Mouse (Mus musculus) brain, embryonic 18.5 days (tissue): ENCODE results near the gene Mpped1.

Experiments used
- DNase-seq: peaks from one replicate; pipeline ENCODE4 v3.0.0-alpha.2; 2012; ENCODE audit warnings: low read depth, low spot score

Gene Mpped1

GRCm38 (mm10) chr15:83789046-83789445, 9.8 kb downstream of the Mpped1 start:
- no peak for DNase-seq

GRCm38 (mm10) chr15:83796924-83797323, 17.7 kb downstream of the Mpped1 start:
- DNase-seq = no peak

- DNase-seq = no peak
Measured at GRCm38 (mm10) chr15:83798964-83799363, 19.7 kb downstream of the Mpped1 start.

GRCm38 (mm10) chr15:83801011-83801410, 21.7 kb downstream of the Mpped1 start:
- DNase-seq = no peak

- no peak for DNase-seq
Measured at GRCm38 (mm10) chr15:83814106-83814505, 34.8 kb downstream of the Mpped1 start.

GRCm38 (mm10) chr15:83828011-83828410, 48.7 kb downstream of the Mpped1 start:
- no peak for DNase-seq

- DNase-seq = peak; percentile 58
Measured at GRCm38 (mm10) chr15:83829226-83829625, 50.0 kb downstream of the Mpped1 start.

GRCm38 (mm10) chr15:83832265-83832664, 53.0 kb downstream of the Mpped1 start:
- no peak for DNase-seq

- no peak for DNase-seq
Measured at GRCm38 (mm10) chr15:83840950-83841719, 61.9 kb downstream of the Mpped1 start.

GRCm38 (mm10) chr15:83842419-83842818, 63.2 kb downstream of the Mpped1 start:
- DNase-seq = no peak

GRCm38 (mm10) chr15:83842915-83843789, 63.9 kb downstream of the Mpped1 start:
- no peak for DNase-seq

GRCm38 (mm10) chr15:83845734-83846133, 66.5 kb downstream of the Mpped1 start:
- DNase-seq = no peak

GRCm38 (mm10) chr15:83846592-83846991, 67.3 kb downstream of the Mpped1 start:
- no peak for DNase-seq

GRCm38 (mm10) chr15:83847512-83847911, 68.2 kb downstream of the Mpped1 start:
- DNase-seq = no peak

GRCm38 (mm10) chr15:83848193-83848592, 68.9 kb downstream of the Mpped1 start:
- DNase-seq = peak; percentile 67

GRCm38 (mm10) chr15:83853400-83853811, 74.1 kb downstream of the Mpped1 start:
- DNase-seq = no peak

GRCm38 (mm10) chr15:83857129-83857528, 77.9 kb downstream of the Mpped1 start:
- no peak for DNase-seq

GRCm38 (mm10) chr15:83865626-83866025, 86.4 kb downstream of the Mpped1 start:
- DNase-seq = no peak

- no peak for DNase-seq
Measured at GRCm38 (mm10) chr15:83870936-83871335, 91.7 kb downstream of the Mpped1 start.

GRCm38 (mm10) chr15:83877155-83877866, 98.0 kb downstream of the Mpped1 start:
- DNase-seq = no peak

- no peak for DNase-seq
Measured at GRCm38 (mm10) chr15:83877898-83878297, 98.6 kb downstream of the Mpped1 start.

- DNase-seq = no peak
Measured at GRCm38 (mm10) chr15:83879845-83880244, 100.6 kb downstream of the Mpped1 start.
